Mouse (Mus musculus) adrenal gland, adult 18-20 months (tissue): Measurements from ENCODE around the gene Creb3l2. TPM values are rescaled to one million over a fixed set of nuclear protein-coding genes. Genes with fewer than 3 reads are reported as not detected.

Experiments
- DNase-seq, 2 experiments: peaks; one replicate each; pipeline ENCODE4 v3.0.0; 2021 to 2022; ENCODE audit warnings: low spot score in 2 of 2
- total RNA-seq, 2 experiments: library from RNA; stranded (reverse); gene quantifications; 1 replicate in 1 of 2; 2 replicates in 1 of 2; pipeline ENCODE4 v1.2.3; 2021

Gene Creb3l2
- total RNA-seq, 2 experiments from 2014 or later, result 60.1 to 71.2 TPM

DNA sequence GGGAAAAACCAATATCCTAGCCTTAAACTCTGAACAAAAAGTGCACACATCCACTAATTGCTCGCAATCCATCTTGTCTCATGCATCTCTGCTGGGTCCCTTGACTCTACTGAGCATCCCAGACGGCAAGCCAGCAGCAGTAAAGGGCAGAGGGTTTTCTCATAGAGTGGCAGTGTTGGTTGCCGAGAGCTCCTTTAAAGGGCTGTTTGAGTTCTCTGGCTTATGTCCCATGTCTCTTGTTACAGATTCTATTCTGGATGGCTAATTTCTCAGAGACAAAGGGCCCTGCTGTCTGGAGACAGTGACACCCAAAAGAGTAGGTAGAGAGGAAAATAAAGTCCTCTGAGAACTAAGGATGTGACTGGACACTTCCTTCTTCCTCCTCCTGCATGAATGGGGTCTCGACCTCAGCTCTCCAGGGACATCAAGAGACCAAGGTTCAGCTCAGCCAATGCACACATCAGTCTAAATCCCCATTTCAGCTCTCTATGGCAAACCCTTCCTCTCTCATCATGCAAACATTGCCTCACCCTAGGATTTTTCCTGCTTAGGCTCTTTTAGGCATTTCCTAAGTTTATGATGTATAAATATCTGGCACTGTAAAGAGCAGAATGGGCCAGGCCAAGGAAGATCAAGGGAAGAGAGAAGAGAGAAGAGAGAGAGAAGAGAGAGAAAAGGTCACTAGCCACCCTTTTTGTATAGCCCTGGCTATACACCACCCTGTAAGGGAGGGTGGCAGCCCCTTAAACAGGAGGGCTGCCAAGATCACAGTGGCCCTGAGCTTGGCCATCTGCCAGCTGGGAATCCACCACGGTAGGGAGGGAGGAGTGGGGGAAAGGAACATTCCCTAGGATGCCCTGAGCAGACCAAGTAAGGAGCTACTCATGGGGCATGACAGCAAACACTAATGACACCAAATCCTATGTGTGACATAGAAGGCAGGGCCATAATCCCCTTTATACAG lies 111.8 kb downstream of the Creb3l2 start:
- no peak for DNase-seq

DNA sequence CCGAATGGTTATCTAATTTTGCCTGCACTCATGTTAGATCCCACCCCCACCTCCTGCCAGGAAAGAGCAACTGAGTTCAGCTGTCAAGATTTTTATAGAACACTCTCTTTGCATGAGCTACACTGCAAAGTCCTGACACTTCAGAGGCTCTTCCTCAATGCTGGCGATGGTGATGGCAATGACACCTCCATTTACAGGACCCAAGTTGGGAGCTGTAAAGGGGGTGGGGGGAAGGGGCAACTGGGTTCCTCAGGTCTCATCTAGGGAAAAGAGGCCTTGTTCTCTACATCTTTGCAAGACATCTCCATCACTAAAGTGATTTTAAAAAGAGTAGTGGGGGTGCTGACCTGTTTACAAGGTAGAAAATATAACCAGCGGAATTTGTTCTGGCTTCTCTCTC lies 112.6 kb downstream of the Creb3l2 start:
- DNase-seq, result no peak

DNA sequence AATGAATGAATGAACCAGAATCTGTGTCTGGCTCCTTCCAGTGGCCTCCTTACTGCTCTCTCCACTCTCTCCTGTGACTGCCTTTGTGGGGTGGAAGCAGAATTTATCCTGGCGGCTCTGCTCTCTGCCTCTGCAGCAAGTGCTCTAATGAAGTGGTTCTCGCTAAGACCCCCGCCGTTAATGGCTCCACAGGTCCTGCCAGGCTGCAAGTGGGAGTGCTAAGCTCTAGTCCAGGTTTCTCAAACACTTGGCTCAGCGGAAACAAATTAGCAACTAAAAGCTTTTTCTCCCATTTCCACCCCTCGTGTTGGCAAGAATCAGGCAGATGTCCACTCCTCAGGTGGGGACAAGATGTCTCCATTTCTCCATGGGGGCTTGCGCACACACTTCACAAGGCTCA lies 113.3 kb downstream of the Creb3l2 start:
- DNase-seq, result no peak

DNA sequence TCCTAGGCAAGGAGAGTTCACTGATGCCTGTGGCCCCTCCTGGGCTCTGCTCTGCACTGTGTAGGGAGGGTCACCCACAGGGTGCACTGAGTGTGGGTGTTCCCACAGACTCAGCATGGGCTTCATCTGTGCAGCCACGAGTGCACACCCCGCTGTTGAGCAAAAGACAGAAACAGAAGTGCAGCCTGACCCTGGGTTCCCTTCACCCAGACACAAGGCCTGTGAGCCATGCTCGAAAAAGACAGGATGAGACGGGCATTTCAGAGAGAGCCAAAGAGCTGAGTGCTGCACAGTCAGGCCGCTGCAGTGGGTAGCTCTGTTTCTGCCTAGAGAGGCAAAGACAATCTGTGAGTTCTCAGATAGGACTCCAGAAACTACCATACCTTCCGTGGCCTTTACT lies 114.4 kb downstream of the Creb3l2 start:
- no peak for DNase-seq

DNA sequence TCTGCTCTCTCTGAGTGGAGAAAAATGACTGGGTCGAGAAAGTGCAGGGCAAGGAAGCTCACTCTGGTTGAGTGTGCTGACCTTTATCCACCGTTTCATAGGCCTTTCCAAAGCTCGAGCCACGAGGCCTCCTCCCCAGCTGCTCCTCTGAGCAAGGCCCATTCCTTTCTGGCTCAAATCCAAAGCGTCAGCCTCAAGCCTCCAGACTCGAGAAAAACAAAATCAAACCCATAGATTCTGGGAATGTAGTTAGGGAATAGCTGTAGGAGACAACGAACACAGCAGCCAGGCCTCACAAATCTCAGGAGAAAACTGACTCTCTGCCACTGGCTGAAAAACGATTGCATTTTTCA lies 115.4 kb downstream of the Creb3l2 start:
- no peak for DNase-seq

DNA sequence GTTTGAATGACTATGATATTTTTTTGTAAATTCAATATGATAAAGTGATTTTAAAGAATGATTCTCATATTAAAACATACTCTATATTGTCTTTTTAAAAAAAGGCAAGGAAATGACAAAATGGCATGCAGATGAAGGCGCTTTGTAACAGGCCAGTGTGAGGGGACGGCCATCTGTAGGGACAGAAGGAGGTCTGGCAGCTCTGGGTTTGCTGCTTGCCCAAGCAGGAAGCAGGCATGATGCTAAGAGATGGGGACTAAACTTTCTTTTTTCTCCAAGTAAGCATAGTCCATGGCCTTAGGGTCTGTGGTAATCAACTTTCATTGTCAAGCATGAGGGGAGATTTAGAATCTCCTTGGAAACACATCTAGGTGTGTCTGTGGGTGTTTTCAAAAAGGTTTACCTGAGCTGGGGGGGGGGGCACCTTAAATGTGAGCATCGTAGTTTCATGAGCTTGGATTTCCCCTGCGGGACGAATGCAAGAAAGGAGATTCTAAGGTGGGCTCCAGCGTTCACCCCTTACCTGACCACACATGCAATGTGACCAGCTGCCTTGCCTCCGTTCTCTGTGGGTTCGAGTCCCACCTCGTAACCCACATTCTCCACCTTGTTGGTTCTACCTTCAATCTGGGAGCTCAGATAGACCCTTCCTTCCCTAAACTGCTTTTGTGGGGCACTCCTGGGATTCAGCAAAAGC lies 115.9 kb downstream of the Creb3l2 start:
- DNase-seq, result no peak

DNA sequence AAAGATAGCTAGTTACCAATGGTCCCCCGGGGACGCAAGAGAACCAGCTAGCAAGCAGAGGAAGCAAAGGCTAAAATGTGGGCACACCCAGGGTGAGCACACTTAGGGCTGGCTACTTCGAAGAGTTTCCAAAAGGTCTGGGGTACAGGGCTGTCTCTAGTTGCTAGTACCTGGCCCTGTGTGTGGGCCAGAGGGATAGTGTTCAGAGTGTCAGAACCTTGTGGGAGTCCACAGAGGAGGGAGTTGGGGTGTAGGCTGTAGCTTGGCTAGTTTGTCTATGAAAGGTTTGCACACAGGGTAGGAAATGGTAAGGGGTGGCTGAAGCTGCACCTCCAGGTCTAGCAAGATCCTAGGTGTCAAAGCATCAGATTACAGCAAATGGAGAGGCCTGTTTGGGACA lies 116.9 kb downstream of the Creb3l2 start:
- DNase-seq, result no peak

DNA sequence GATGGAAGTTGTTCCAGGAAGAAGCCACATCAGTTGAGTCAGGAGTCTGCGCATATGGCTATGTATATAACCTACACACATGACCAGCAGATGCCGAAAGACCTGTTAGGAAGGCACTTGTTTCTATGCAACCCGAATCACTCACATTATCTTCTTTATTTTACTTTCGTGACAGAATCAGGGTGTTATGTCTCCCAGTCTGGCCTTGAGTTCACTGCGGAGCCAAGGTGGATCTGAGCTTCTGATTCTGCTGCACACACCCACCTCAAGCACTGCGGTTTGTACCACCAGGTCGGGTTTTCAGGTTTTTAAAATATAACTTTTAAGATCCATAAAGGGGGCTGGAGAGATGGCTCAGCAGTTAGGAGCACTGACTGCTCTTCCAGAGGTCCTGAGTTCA lies 119.3 kb downstream of the Creb3l2 start:
- no peak for DNase-seq

DNA sequence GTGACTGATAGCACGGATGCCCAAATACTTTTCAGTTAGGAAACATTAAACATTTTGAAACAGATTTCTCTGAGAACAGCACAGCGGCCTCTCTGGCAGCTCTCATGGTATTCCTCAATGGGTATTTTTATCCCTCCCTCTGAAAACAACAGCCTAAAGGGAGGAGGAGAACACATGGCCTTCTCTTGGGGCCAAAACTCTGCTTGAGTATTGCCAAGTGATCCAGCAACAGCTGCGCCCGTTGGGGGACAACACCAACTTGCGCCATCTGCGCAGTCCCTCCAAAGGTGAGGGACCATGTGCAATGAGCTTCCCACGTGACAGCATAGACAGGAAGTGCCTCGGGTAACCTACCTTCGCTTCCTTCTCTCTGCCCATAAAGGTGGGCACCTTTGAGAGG lies 119.9 kb downstream of the Creb3l2 start:
- DNase-seq, result no peak

DNA sequence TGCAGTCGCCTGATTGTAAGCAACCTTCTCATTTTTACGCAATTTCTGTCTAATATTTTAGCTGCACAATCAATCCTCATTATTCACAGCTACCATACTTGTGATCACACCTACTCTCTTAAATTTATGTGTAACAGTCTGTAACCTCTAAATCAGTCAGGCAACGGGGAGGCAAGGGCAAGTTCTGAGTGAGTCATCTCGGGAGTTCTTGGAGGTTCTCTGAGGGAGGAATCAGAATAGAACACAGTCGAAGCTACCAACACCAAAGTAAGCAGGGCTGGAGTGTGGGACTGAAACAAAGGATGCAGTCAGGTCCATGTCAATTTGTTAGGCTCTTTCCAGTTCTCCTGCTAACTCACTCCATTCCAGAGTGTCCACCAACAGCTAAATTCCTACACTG lies 124.0 kb downstream of the Creb3l2 start:
- DNase-seq, result no peak

DNA sequence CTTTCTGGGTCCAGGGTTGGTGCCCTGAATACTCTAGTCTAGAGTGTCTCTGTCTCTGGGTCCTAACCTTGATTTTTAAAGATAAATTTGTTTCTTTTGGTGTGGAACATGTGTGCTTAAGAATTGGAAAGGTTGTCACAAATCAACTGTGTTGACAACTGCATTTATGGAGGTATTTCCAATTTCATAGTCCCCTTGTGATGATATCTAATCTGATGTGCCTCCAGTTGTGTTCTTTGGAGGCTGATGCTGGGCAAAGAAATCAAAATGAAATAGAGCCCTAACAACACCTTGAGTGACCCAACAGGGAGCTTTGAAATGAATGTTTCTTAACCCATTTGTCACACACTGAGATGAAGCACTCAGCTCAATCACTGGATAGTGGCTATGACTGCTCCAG lies 126.5 kb downstream of the Creb3l2 start:
- DNase-seq, result no peak

DNA sequence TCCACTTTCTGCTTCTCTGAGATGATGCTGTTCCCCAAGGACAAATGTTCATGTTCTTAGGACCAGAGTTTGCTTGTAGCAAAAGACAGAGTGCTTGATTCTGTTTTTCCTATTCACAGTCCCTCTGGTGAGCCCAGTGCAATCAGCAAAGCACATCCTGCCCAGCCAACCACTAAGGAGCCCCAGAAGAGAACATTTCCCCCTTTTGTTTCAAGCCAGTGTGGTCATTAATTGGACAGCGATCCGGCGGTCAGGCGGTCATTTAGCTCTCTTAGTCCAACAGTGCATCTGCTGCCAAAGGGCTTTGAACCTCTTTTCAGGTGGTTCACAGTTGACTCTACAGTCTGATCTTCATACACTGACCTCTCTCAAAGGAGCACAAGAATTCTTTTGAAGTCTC lies 131.3 kb downstream of the Creb3l2 start:
- no peak for DNase-seq

DNA sequence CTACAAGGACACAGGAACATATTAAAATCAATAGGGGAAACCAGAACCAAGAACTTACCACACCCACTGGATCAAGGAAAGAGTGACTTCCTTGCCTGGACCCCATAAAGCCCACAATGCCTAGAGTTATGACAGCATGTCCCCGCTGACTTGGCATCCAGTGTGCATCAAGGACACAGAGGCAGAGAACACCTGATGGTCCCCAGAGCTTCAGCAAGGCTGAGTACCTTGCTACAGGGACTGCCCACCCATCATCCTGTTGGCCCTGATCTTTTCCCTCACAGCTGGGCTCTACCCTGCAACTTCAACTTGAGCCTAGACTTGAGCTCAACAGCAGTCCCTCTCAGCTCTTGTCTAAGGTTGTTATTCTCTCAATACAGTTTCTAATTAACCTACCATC lies 135.3 kb downstream of the Creb3l2 start:
- no peak for DNase-seq

DNA sequence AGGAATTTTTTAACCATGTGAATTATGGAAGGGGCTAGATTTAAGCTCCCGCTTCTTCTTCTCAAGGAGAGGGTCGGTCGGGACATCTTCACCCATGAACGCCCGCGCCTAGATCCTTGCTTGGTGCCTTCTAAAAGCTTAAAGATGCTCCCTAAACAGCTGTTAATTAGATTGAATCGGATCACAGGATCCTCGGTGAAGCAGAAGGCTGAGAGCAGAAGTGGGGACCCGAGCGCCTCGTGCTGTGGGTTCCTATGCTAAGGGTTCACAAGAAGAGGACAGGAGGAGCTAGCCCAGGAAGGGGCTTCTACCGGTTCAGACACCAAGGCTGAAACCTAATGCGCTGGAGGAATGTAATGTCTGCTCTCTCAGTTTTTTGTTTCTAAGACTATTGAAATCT lies 141.5 kb downstream of the Creb3l2 start:
- DNase-seq, result no peak

DNA sequence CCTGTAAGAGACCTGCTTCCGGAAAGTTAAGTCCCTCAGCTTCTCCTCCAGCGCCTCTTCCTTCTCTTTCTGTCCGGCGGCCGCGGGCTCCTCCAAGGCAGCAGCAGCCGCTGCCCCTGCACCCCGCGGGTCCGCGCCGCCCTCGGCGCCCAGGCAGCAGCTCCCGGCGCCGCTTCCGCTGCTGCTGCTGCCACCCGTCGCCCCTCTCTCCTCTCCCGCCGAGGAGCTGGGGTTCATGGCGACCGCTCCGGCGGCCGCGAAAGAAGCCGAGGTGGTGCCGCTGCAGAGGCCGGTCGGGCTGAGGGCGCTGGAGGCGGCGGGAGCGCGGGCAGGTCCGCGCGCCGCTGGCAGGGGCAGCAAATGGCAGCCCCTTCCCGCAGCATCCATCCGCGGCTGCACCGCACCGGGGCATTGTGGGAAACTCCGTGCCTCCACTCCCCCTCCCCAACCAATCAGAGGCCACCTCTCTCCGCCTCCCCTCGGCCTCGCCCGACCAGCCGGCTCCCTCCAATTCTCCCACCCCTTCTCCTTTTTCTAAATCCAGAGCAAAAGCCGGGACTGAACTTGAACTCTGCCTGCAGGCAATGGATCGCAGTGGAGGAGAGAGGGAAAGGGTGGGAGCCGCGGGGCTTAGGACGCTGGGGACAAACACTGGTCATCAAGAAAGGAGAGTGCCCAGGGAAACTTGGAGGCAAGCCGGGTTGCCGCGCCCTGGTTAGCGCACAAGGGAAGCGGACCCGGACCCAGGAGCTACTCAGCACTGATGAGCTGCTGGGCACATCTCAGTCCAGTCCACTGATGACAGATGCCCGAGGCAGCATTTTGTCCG lies 142.2 kb downstream of the Creb3l2 start, which contains the start of gene Dgki:
Gene Dgki (minus strand): TSS at position 623 of the 829 bp plus-strand sequence.
- peak; percentile 29 to 36 for DNase-seq

DNA sequence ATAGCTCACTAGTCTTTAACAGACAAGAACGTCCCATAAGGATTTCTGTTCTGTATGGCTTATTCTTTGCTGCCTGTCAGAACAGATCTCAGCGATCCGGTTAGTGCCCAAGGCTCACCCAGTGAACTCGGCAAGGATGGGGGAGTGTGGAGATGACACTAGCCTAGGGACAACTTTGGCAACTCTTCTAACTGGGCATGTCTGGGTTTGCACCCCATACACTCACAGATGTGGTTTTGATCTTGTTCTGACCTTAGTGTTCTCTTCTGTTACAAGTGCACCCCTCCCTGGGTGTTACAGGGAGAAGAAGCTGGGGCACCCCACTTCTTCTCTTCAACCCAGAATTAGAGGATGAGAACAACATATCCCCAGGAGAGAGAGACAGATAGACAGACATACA lies 143.0 kb downstream of the Creb3l2 start:
- DNase-seq, result no peak

DNA sequence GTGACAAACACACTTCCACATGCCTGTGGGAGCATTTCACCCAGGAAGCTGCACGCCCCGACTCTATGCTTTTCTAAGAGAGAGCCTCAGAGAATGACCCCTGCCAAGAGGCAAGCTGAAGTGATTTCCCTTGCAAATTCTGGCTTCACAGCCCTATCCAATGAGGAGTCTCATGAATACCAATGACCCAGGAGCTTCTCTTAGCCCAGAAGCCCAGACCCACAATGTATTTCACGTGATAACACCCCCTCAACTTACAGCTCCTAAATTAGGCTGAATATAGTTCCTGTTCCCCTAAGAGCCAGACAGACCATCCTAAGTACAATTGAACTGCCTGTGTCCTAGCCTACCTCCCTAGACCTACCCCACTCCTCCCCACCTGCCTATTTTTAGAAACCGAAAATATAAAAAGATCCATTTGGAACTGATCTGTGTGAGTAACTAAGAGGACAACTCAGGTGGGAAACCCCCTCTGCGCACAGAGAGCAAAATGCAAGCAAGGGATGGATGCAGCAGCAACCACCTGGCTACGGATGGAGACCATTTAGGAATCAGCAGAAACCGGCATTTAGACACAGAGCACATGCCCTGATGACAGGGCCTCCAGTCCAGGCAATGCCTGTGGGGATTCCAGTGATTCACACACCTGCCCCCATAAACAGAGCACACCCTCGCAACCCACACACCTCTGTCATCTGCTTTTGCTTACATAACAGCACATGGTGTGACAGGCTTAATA lies 144.0 kb downstream of the Creb3l2 start:
- DNase-seq, result no peak

DNA sequence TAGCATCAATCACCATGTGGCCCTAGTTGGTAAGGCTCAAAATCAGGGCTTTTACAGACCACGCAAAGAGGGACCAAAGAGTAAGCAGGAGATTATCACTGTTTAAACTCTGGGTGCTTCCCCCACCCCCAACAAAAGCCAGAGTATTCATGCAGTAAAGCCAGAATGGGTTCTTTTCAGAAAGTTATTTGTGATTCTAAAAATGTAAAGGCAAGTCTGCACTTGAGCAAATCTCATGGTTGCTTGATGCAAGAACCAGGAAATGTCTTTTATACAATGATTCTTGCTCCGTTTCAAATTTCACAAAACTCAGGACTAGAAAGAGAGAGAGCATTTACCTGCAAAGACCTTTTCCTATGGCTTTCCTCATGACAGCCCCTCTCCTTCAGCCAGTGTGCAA lies 149.9 kb downstream of the Creb3l2 start:
- no peak for DNase-seq

DNA sequence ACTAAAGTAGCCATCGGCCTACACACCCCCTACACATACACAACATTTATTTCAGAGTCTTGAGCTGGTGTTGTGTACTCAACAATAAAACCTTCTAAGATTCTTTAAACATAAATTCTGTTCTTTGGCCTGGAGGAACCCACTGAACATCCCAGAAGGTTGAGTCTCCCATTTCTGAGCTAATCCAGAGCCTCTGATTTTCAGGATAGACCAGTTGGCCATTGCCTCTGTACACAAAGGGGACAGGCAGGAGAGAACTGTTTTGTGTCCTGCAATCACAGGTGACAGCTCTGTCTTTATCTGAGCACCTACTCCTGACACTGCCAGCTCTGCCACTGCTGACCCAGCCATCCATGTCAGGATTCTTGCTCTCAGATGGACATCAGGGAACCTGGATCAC lies 150.8 kb downstream of the Creb3l2 start:
- DNase-seq, result no peak

DNA sequence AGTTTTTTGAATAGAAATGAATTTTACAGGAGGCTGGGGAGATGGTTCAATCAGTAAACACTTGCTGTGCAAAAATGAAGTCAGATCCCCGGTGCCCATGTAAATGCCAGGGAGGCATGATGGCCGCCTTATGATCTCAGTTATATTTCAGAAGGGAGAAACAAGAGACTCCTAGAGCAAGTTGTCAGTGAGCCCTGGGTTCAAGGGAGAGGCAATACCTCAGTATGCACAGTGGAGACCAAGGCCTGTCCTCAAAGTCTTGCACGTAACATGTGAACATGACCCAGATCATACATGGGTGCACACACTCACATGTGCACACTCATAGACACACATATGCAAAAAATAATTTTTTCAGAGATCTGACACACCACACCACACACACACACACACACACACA lies 151.3 kb downstream of the Creb3l2 start:
- DNase-seq, result no peak

DNA sequence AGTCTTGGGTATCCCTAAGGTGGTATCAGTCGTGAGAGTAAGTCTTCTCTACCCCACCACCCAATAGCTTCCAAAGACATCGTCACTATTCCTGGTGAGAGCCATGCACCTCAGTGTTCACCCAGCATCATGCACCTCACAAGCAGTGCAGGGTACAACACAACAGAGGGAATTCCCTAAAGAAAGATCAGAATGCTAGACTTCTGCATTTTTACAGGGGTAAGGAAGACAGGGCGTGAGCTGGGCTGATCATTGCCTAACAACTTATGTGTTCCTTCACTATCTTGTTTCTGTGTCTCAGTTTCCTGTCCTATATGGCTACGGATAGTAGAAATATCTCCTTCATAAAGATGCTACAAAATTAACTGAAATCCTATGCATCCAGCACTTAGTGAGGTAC lies 155.8 kb downstream of the Creb3l2 start:
- DNase-seq, result no peak
